Mouse (Mus musculus): ENCODE data around the gene Prm1. TPM values are rescaled to one million over a fixed set of nuclear protein-coding genes. Genes with fewer than 3 reads are reported as not detected.

Gene Prm1
- polyA plus RNA-seq, 1 experiment from 2014 or later, result not detected

DNA sequence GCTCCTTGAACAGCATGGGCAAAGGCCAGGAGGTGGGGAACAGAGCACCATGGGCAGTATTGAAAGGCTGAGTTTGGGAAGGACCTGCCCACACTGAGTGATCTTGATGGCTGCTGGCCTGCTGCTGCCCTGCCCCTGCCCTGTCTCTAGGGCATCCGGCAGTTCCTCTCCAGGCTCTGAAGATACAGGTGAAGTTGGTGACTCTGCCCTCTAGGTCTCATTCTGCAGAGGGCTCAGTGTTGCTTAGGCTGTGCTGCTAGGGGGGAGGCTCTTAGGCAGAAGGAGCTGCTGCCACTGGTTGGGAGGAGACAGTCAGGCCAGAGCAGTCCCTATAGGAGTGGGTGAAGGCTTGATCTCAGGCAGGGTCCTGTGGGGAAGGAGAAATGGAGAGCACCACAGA is 32.3 kb upstream of the Prm1 start:
- no peaks in the 10 kb centered on the region for H3K9me3 ChIP-seq
- peaks cover 20% of the 10 kb centered on the region for H3K4me1 ChIP-seq (replicated peaks)
- no peak overlapping the region for H3K4me2 ChIP-seq (replicated peaks)
- no peak for ATAC-seq
- no peak overlapping the region for H3K9ac ChIP-seq (replicated peaks)
- 89% methylated on average over 1 of the region's 1 CpGs for WGBS
- H3K36me3 ChIP-seq, result no peaks in the 10 kb centered on the region
- no peak overlapping the region for H3K4me3 ChIP-seq (replicated peaks)
- H3K27ac ChIP-seq, result no peak overlapping the region
- H3K27me3 ChIP-seq, result peaks cover 10% of the 10 kb centered on the region; the same call in 1 of the 2 replicates

DNA sequence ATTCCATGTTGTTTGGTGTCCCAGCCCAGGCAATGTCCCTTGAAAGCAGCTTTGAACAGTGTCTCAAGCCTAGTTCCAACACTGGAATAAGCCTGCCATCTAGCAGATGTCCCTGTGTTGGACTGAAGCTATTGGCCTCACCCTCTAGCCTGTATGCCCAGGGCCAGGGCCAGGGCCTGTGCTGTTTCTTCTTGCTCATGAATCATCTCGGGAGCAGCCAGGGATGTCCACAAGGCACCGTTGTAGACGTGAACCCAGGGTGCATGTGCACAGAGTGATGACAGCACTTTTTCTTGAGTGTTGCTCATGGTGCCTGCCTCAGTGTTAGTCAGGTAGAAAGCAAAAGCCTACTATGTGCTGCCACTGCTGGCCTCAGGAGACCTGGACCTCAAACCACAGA is 31.6 kb upstream of the Prm1 start:
- Histone ChIP-seq H3K27me3 (peaks cover 10% of the 10 kb centered on the region; the same call in 1 of the 2 replicates), H3K9ac (replicated peaks) (no peak overlapping the region), H3K9me3 (no peaks in the 10 kb centered on the region), H3K4me2 (replicated peaks) (no peak overlapping the region), H3K4me1 (replicated peaks) (peaks cover 20% of the 10 kb centered on the region), H3K4me3 (replicated peaks) (no peak overlapping the region), H3K36me3 (no peaks in the 10 kb centered on the region), H3K27ac (no peak overlapping the region)
- ATAC-seq, result no peak
- 91% methylated on average over 3 of the region's 3 CpGs for WGBS

DNA sequence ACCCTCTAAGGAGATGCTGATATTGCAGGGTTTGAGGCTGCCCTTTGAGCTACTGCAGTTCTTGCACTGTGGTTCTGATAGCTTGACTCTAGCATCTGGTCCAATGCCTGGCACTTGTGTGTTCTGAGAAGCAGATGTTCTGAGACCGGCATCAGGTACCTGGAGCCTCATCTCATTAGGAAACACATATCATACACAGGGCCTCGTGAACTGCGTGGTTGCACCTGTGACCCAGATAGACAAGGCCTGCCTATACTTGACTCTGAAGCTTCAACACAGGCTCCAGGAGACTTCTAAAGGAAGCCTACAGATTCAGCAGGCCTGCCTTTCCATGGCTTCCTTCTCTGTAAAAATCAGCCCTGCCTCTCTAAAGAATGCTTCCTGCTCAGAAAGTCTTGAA is 30.7 kb upstream of the Prm1 start:
- no peak overlapping the region for H3K9ac ChIP-seq (replicated peaks)
- no peak for ATAC-seq
- no peak overlapping the region for H3K4me3 ChIP-seq (replicated peaks)
- peaks cover 10% of the 10 kb centered on the region; the same call in 1 of the 2 replicates for H3K27me3 ChIP-seq
- H3K4me2 ChIP-seq (replicated peaks), result no peak overlapping the region
- H3K4me1 ChIP-seq (replicated peaks), result peaks cover 20% of the 10 kb centered on the region
- no peaks in the 10 kb centered on the region for H3K36me3 ChIP-seq
- H3K27ac ChIP-seq, result no peak overlapping the region
- WGBS, result 98% methylated on average over 3 of the region's 3 CpGs
- H3K9me3 ChIP-seq, result no peaks in the 10 kb centered on the region

DNA sequence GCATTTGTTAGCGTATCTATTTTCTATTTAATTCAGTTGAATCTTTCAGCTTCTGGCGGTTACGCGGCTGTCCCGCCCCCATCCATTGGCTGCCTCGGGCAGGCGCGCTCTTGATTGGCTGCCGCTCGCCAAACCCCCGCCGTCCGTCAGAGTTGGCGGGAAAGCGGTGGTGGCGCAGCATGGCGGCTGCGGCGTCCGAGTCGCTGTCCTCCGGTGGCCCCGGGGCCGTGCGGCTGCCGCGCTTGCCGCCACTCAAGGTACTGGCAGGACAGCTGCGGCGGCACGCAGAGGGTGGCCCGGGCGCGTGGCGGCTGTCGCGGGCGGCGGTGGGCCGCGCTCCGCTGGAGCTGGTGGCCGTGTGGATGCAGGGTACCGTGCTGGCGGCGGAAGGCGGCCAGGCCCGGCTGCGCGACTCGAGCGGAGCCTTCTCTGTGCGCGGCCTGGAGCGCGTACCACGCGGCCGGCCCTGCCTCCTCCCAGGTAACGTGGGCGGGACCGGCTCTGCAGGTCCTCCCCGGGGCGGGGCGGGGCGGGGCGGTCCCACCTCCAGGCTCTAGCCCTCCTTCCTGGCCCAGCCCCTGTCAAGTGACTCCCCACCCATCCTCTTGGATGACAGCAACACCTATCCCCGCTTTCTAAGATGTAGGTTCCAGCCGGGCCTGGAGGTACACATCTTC is 29.4 kb upstream of the Prm1 start, which contains the start of gene Rmi2:
TSS of gene Rmi2 (plus strand) at position 149 of the 677 bp plus-strand sequence.
- Histone ChIP-seq H3K27ac (no peak within 1 kb of the TSS), H3K9ac (replicated peaks) (peak within 1 kb of the TSS; percentile 69), H3K4me2 (replicated peaks) (peak within 1 kb of the TSS; percentile 95), H3K36me3 (no peaks in the 10 kb centered on the region), H3K4me3 (replicated peaks) (peak within 1 kb of the TSS; percentile 84), H3K4me1 (replicated peaks) (peaks cover 20% of the 10 kb centered on the region), H3K27me3 (peaks cover 10% of the 10 kb centered on the region; the same call in 1 of the 2 replicates), H3K9me3 (no peaks in the 10 kb centered on the region)
- WGBS, result under 1% methylated on average over 65 of the region's 69 CpGs
- ATAC-seq, result peak; percentile 93

DNA sequence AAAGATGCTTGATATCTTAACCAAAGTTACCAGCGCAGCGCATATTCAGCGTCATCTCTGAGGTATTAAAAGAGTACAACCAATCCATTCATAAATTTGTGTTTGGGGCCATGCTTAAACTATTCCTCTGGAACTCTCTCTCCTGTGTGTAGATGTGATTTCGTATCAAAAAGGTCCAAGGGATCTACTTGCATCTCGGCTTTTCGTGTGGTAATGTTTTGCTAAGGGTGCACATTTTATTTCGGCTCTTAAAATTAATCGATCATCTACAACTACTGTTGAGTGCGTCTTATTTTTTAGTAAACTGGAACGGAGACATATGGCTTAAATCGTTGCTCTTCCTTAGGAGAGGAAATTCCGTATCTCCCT is 28.9 kb upstream of the Prm1 start:
- Histone ChIP-seq H3K4me3 (replicated peaks) (peak overlapping the region; percentile 84), H3K9me3 (no peaks in the 10 kb centered on the region), H3K4me1 (replicated peaks) (peaks cover 20% of the 10 kb centered on the region), H3K9ac (replicated peaks) (no peak overlapping the region), H3K27me3 (peaks cover 10% of the 10 kb centered on the region; the same call in 1 of the 2 replicates), H3K27ac (no peak overlapping the region), H3K36me3 (no peaks in the 10 kb centered on the region), H3K4me2 (replicated peaks) (peak overlapping the region; percentile 95)
- 10% methylated on average over 12 of the region's 12 CpGs for WGBS
- ATAC-seq, result no peak

DNA sequence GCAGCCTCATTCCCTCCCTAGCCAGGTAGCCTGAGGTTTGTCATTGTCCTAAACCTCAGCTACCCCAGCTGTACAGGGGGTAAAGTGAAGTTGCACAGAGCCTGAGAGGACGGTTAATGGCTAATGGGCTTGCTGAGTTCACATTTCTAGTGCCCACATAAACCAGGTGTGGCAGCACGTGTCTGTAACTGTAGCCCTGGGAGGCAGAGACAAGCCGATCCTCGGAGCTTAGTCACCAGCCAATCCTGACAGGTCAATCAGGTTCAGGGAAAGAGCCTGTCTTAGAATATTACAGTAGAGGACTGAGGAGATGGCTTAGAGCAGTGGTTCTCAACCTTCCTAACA is 22.8 kb upstream of the Prm1 start:
- 82% methylated on average over 4 of the region's 4 CpGs for WGBS
- H3K27ac ChIP-seq, result no peak overlapping the region
- no peaks in the 10 kb centered on the region for H3K36me3 ChIP-seq
- ATAC-seq, result no peak
- H3K4me3 ChIP-seq (replicated peaks), result no peak overlapping the region
- H3K9me3 ChIP-seq, result no peaks in the 10 kb centered on the region
- H3K4me1 ChIP-seq (replicated peaks), result no peaks in the 10 kb centered on the region
- H3K4me2 ChIP-seq (replicated peaks), result no peak overlapping the region
- H3K27me3 ChIP-seq, result no peaks in the 10 kb centered on the region
- no peak overlapping the region for H3K9ac ChIP-seq (replicated peaks)

DNA sequence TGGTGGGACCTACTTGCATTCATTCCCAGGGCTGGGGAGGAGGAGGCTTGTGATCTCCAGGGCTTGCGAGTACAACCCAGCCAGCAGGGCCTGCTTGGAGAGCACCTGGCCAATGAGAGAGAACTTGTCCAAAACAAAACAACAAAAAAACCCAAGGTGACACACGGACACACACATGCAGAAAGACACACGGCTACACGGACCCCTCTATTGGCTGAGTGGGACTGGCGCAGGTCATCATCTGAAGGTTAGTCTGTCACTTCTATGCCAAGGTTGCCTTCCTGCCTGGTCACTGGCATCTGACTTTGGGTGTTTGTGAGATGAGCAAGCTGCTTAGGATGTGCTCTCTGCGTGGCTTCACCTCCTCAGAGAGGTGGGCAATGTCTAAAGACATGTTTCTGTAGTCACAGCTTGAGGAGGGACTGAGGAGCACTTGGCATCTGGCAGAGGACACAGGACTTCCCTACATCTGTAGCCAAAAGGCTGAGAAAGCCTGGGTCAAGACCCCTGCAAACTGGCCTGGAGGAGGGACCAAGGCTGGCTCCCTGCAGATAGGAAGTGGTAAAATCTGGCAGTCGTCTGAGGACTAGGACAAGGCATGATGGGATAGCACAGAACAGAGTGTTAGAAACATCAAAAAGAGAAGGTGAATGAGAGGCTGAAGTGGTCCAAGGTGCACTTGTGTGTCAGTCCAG is 22.3 kb upstream of the Prm1 start:
- Histone ChIP-seq H3K4me3 (replicated peaks) (no peak overlapping the region), H3K9ac (replicated peaks) (no peak overlapping the region), H3K36me3 (no peaks in the 10 kb centered on the region), H3K4me1 (replicated peaks) (no peaks in the 10 kb centered on the region), H3K4me2 (replicated peaks) (no peak overlapping the region), H3K27me3 (no peaks in the 10 kb centered on the region), H3K9me3 (no peaks in the 10 kb centered on the region), H3K27ac (no peak overlapping the region)
- 89% methylated on average over 7 of the region's 7 CpGs for WGBS
- no peak for ATAC-seq

DNA sequence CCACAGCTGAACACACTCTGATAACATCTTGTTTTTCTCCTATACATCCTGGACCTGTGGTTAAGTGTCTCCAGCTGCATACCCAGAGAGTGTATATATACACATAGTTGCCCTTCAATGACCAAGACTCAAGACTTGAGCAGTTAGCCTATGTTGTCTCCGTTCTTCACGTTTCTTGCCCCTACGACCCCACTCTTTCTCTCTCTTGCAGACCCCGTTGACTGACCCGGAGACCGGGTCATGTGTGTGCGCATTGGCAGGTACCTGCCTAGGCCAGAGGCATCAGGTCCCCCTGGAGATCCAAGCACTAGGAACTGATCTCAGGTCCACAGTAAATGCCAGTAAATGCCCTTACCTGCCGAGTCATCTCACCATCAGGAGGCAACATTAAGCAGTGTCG is 21.6 kb upstream of the Prm1 start:
- Histone ChIP-seq H3K36me3 (no peaks in the 10 kb centered on the region), H3K4me3 (replicated peaks) (no peak overlapping the region), H3K4me2 (replicated peaks) (no peak overlapping the region), H3K27ac (no peak overlapping the region), H3K4me1 (replicated peaks) (no peaks in the 10 kb centered on the region), H3K9ac (replicated peaks) (no peak overlapping the region), H3K27me3 (no peaks in the 10 kb centered on the region), H3K9me3 (no peaks in the 10 kb centered on the region)
- no peak for ATAC-seq
- 90% methylated on average over 9 of the region's 9 CpGs for WGBS

DNA sequence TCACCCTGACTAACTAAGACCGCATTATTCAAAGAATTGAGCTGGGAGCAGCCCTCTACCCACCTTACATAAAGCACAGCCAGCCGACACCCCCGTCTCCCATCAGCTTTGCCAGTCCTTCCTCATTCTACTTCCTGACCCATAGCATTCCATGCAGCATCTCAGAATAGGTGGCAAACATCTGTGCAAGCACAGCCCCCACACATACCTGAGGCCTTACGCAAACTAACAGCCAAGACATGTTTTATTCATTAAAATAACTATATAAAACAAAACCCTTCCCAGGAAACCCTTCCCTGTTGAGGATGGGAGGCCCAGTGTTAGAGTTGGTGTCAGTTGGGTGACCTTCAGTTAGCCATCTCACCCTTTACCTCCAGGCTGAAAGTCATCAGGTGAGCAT is 20.2 kb upstream of the Prm1 start:
- Histone ChIP-seq H3K9ac (replicated peaks) (no peak overlapping the region), H3K36me3 (no peaks in the 10 kb centered on the region), H3K27ac (no peak overlapping the region), H3K4me1 (replicated peaks) (no peaks in the 10 kb centered on the region), H3K9me3 (no peaks in the 10 kb centered on the region), H3K4me3 (replicated peaks) (no peak overlapping the region), H3K27me3 (no peaks in the 10 kb centered on the region), H3K4me2 (replicated peaks) (no peak overlapping the region)
- ATAC-seq, result no peak
- WGBS, result 95% methylated on average over 4 of the region's 4 CpGs

DNA sequence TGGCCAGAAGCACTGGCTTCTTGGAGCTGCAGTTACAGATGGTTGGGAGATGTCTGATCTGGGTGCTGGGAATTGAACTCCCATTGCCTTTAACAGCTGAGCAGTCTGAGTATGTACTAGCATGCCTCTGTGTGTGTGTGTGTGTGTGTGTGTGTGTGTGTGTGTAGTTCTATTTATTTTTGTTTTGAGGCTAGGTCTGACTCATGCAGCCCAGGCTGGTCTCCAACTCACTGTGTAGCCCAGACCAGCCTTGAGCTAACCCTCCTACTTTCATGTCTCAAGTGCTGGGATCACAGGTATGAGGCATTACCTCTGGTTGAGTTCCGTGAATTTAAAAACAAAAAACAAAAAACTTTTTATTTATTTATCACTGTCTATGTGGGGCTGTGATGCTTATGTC is 18.9 kb upstream of the Prm1 start:
- H3K4me3 ChIP-seq (replicated peaks), result no peak overlapping the region
- no peak for ATAC-seq
- H3K27me3 ChIP-seq, result no peaks in the 10 kb centered on the region
- no peaks in the 10 kb centered on the region for H3K9me3 ChIP-seq
- H3K27ac ChIP-seq, result no peak overlapping the region
- no peaks in the 10 kb centered on the region for H3K4me1 ChIP-seq (replicated peaks)
- H3K36me3 ChIP-seq, result no peaks in the 10 kb centered on the region
- H3K9ac ChIP-seq (replicated peaks), result no peak overlapping the region
- H3K4me2 ChIP-seq (replicated peaks), result no peak overlapping the region
- 85% methylated on average over 1 of the region's 1 CpGs for WGBS

DNA sequence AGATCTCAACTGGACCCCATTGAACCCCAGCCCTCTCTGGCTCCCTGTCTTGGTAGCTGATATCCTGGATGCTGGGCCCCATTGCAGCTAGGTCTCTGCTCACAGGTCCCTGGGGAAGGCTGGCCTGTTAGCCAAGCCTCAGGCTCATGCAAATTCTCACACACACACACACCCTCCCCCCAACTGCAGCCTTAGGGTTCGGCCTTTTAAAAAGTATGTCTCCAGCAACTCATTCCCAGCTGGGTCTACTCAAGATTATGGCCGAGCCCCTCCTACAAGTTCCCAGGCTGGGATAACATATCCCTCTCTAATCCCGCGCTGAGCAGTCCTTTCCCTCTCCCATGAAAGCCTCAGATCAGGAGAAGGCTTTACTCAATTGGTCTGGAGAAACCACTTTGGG is 15.7 kb upstream of the Prm1 start:
- 66% methylated on average over 4 of the region's 4 CpGs for WGBS
- no peak for ATAC-seq
- Histone ChIP-seq H3K9me3 (no peaks in the 10 kb centered on the region), H3K4me1 (replicated peaks) (no peaks in the 10 kb centered on the region), H3K27ac (no peak overlapping the region), H3K36me3 (no peaks in the 10 kb centered on the region), H3K4me2 (replicated peaks) (no peak overlapping the region), H3K9ac (replicated peaks) (no peak overlapping the region), H3K4me3 (replicated peaks) (no peak overlapping the region), H3K27me3 (no peaks in the 10 kb centered on the region)

DNA sequence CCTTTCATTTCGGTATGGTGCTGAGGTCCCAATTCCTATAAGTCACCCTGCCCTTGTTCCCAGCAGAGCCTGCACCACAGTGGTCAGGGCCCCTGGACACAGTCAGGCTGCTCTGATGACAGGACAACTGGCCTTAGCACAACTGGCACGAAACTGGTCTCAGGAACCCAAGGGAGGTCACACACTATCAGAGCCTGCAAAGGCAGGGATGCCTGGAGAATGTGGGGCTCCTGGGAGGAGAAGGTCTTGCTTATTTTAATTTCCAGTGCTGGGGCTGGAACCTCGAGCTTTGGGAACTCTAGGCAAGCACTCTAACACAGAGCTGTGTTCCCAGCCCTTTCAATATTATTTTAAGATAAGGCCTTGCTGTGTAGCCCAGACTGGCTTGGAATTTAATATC is 14.3 kb upstream of the Prm1 start:
- no peak overlapping the region for H3K4me2 ChIP-seq (replicated peaks)
- no peak overlapping the region for H3K4me3 ChIP-seq (replicated peaks)
- WGBS, result 82% methylated on average over 3 of the region's 3 CpGs
- no peaks in the 10 kb centered on the region for H3K9me3 ChIP-seq
- H3K36me3 ChIP-seq, result no peaks in the 10 kb centered on the region
- H3K4me1 ChIP-seq (replicated peaks), result no peaks in the 10 kb centered on the region
- H3K9ac ChIP-seq (replicated peaks), result no peak overlapping the region
- H3K27me3 ChIP-seq, result no peaks in the 10 kb centered on the region
- no peak for ATAC-seq
- no peak overlapping the region for H3K27ac ChIP-seq

Measured in midbrain, embryonic 13.5 days (tissue).